Mouse (Mus musculus): ENCODE results near the gene Slc22a12.

DNA sequence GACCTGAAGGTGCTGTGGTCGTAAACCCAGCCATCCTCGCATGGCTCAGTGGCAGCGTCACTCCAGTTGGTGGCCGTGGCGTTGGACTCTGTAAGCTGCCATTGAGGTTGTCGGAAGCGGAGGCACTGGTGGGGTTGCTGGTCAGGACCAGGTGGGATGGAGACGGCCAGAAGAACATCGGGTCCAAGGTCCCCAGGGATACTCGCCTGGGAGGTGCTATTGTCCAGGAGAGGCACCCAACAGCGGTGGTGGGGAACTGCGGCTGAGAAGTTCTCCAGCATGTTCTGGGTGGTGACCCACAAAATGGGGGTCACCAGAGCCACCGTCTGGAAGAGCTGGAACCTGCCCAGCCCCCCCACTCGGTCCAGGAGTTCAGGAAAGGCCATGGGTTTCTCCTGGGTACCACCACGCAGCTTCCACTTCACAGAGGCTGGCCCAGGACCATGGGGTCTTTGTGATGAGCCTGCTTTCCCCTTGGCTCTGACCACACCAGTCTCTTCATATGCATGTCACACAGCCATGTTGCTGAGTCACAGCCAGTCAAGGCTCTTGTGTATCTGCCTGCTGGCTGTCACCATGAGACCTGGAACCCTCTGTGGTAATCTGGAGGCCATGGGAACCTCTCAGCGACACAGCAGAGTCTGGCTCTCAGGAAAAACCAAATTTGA is at the start of gene Slc22a12:
- TF ChIP-seq CTCF (IDR thresholded peaks at IDR 0.05; ENCODE audit: extremely low read depth, insufficient read depth, insufficient read length, insufficient replicate concordance) (no peak), POLR2A (IDR thresholded peaks at IDR 0.05; ENCODE audit: low read depth, low read length) (no peak)
